Mouse (Mus musculus): ENCODE measurements around the gene Sptssb. TPM values are rescaled to one million over a fixed set of nuclear protein-coding genes. Genes with fewer than 3 reads are reported as not detected.

Sptssb gene
- polyA plus RNA-seq (2012; rRNA removed), result 0.18 TPM in 1 of 2 replicates, not detected in the other

DNA sequence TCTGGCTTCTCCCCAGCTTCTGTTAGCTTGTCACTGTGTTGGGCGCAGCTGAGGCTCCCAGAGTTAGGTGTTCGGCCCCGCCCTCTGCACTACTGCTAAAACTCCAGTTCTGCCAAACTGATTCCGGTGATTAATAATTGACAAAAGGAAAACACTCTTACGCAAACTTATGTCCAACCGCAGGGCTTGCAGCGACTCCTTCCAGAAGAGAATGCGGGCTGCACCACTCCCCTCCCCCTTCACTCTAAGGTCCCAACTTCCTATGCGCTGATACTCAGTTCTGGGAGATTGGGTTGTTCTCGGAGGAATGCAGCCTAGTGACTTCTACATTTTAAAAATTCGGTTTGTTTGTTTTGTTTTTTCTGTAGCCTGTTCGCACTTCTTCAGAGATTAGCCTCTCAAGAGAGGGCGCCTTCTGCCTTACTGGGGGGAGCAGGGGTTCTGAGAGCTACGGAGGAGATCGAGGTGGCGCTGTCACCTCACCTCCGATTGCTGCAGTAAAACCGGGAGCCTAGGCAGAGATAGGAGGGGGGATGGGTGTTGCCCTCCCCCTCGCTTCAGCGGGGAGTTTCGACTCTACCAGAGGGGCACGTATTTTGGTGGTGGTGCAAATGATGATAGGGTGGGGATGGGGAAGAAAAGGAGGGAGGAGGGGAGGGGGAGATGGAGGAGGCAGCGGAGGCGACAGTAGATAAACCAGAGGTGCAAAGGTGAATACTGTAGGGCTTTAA is at the start of gene Sptssb:
Gene Sptssb (minus strand): TSS at position 83 of the 731 bp plus-strand sequence.
- no peak for DNase-seq (ENCODE audit: low read depth)

DNA sequence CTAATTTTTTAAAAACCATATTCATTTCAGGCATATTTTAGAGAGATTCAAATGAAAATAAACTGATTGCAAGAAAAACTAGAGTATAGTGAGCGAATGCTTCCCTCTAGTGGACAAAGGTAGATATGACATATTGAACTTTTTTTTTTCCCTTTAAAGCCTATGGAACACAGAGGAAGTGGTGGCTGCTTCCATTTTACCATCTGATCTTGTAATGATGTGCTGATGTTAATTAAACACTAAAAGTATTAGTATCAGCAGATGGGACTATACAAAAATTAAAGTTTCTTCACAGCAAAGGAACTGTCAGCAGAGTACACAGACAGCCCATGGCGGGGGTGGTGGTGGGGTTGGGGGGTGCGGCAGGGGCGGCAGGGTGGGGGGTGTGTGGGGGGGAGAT is 48.3 kb upstream of the Sptssb start:
- no peak for DNase-seq (ENCODE audit: low read depth)

DNA sequence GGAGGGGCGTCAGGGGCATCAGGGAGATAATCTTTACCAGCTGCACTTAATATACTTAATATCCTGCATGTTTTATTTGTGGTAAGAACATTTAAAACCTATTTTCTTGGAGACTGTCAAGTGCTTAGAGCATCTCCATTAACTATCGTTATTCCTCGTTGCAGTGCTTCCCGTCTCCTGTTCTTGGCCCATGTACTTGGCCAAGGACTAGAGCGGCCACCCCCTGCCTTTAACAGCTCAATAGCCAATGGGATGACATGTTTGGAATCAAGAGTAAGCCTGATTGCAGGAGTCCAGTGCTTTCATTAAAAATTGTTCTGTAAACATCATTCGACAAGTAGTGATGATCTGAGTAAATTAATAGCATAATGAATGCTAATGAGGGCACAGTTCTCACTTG is 47.8 kb upstream of the Sptssb start:
- DNase-seq (ENCODE audit: low read depth), result no peak

DNA sequence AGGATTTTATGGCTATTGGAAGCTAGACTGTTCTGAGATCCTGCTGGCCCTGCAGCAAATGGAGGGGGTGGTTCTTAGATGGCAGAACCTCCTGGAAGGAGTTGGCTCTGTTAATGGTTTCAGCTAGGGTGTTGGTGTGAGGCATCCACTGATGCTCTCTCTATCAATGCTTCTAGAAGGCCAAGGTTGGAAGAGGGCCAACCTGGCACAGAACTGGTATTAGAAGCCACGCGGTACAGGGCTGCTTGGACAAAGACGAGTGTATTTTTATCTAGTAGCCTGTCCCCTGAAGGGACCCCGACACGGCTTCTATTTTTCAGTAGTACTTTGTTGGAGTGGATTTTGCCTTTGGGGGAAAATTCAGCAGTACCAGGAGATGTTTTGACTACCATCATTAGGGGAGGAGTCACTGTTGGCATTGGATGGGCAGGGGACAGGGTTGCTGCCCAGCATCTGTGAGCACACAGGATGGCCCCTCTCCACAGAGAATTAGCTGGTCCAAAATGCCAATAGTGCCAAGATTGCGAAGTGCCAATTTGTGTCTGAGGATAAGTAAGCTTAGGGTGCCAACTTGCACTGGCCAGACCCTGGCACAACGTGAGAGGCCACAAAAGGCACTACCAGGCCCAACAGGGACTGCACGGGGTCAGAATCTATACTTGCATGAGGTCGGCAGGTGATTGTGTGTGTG is 43.2 kb upstream of the Sptssb start:
- DNase-seq (ENCODE audit: low read depth), result no peak

DNA sequence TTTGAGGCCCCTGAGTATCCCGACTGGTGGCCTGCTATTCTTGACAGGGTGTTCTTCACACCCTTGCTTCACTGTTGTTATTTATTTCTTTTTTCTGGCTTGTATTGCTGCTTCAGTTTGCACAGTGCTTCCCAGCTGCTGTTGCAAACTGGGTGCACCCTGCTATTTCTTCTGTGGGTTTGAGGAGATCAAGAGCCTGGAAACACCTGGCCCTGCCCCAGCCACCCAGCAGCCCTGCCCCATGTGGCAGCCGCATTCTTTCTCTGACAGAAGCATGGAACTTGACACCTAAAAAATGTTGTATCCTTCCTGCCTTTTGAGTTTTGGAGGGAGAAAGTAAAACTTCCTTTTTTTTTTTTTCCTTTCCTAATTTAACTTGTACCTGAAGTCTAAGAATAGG is 42.6 kb upstream of the Sptssb start:
- no peak for DNase-seq (ENCODE audit: low read depth)

DNA sequence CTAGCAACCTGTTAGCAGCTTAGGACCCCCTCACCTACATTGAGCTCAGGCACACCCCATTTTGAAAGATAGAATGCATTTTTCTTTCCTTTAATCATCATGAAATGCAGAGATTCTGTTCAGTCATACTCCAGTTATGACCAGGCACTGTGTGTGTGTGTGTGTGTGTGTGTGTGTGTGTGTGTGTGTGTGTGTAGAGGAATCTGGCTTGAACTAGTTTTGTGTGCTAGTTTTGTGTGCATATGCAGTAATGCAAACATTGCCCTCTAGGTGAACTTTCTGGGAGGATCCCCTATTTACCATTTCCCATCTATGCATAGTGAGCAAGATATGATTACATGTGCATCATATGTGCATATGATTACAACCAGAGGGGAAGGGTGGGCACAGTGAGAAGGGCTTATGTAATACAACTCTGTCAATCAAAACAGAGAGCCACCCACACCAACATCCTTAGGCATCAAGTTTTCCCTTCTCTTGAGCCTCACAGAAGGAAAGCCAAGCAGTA is 42.2 kb upstream of the Sptssb start:
- no peak for DNase-seq (ENCODE audit: low read depth)

DNA sequence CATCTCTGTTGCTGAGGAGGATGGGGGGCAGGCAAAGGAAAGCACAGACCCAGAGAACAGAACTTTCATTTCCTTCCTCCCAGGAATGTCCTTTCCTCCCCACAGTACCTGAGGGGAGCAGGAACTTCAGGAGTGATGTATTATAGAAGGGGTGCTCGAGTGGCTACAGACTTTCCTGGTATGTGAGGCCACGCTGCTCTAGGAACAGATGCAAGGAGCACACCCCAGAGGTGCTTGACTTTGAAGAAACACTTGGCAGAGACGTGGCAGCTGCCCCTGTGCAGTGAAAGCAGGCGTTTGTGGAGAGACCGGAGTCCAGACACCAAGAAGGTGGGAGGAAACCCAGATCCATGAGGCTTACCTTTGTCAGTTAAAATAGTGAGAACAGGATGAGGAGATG is 40.6 kb upstream of the Sptssb start:
- no peak for DNase-seq (ENCODE audit: low read depth)

DNA sequence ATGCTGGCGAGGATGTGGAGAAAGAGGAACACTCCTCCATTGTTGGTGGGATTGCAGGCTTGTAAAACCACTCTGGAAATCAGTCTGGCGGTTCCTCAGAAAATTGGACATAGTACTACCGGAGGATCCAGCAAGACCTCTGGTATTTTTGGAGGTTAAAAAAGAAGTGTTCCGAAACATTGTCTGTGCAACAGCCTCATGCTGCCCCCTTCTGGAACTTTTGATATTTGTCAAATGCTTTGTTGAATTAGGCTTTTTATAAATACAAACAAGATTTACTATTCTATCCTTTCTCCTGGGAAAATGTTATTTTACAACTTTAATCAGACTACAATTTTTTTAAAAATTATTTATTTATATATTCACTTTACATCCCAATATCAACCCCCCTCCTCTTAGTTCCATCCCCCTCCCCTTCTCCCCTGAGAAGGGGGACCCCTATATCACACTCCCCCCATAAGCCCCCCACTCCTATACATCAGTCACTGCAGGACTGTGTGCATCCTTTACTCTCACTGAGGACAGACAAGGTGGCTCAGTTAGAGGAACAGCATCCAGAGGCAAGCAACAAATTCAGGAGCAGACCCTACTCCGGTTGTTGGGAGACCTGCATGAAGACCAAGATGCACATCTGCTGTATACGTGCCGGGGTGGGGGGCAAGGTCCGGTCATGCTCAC is 38.3 kb upstream of the Sptssb start:
- no peak for DNase-seq (ENCODE audit: low read depth)

DNA sequence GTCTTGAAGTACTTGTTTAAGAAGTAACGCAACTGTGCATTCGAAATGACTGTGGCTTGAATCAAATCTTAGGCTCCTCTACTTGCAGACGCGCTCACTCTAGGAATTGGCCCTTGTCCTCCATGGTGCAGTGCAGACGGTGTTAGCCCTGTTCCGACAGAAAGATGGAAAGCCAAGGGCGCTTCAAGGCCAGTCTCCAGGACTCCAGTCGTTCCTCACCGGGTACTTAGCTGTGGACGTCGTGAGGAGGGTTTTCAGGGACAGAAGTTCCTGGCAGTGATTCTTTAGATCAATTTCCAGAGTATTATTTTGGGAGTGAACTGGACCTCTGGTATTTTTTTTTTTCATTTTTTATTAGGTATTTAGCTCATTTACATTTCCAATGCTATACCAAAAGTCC is 35.8 kb upstream of the Sptssb start:
- no peak for DNase-seq (ENCODE audit: low read depth)

DNA sequence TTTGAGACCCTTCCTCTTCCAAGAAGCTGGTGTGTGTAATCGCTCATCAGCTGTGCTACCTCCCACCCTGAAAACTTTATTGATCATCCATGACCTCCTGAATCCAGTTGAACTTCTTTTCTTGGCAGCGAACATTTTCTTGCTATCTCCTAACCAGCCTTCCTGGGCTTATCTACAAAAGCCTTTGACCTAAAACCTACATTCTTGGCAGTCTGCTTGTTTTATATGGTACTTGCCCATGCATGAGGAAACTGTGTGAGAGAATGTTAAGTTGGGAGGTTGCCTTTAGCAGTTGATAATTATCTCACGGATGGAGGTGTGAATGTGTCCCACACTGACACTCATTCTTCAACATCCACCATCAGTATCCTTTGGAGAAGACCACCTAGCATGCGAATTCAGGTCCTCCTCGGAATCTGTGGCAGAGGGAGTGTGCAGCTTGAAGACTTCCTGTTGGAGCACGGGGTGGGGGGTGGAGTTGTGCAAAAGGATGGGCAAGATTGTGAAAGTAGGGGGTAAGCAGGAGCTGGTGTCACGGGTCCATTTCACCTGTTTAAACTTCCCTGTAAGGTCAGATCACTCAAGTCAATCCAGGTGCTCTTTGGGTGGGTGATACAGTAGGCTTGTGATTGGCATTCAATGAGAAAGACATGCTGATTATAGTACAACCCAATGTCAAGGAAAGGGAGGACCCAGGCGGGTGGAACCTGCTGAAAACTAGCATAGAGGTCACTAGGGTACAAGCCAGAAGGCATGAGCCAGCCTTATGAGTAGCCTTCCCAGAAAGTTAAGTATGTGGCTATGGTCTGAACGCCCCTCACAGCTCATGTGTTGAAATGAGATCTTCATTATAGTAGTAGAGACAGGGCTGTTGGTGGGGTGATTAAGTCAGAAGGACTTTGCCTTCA is 32.7 kb upstream of the Sptssb start:
- no peak for DNase-seq (ENCODE audit: low read depth)

DNA sequence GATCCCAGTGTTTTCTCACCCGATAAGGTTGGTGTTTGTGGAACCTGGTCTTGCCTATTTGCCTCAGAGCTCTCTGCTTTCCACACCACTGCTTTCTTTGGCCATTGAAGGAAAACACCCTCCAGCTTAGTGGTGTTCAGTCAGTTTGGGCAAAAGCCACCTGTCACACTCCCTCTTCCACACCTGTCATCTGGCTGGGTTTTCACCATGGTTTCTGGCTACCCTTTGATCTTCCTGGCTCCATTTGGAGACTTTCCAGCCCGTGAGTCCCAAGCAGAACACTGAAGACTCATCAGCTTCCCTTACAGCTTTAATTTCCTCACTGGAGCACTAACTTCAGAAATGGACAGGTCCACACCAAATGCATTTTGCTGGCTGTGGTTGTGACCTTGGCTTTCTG is 26.1 kb upstream of the Sptssb start:
- DNase-seq (ENCODE audit: low read depth), result no peak

DNA sequence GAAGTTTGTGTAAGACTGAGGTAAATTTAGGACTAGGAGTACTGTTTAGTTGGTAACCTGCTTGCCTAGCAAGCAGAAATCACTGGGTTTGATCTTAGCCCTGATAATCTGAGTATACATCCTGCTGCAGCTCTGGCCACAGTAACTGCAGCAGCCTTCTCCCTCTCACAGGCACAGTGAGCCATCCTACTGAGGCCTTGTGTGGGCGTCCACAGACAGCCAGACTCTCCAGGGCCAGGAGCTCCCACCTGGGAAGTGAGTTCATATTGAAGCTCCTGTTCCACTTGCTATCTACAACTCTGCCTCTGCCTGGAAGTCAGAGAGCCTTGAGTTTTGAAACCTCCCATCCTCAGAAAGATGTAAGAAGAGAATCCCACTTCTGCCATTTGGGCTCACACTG is 24.0 kb upstream of the Sptssb start:
- DNase-seq (ENCODE audit: low read depth), result no peak

DNA sequence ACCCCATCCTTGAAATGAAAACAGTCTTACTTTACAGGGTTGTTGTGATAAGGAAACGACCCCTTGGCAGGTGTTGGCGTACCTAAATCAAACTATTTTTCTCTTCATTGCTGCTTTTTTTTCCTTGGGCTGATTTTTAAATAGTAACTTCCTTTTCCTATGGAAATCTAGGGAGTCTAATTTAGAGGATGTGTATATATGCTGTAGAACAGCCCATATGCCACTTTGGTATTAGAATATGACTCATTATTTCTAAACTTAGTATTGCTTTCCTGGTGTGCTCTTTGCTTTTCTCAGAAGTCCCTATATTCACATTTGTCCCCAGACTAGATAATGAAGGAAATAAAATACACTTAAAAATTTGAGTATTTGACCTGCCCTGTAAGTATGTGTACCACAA is 17.8 kb upstream of the Sptssb start:
- DNase-seq (ENCODE audit: low read depth), result no peak

DNA sequence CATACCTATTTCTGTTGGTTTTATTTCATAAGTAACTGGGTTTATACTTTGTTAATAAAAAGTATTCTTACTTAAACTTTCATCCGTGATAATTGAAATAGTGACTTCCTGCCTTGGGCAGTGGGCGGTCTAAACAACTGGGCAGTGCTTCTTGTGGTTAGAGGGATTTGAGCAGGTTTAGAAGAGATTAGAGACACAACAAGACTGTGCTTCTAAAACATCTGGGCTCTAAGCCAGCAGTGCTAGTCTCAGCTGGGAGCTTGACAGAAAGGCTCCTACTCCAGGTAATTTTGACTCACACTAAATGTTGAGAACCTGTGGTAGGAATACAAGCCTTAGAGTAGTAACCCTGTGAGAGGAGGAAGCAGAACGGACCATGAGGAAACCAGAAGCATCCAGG is 15.0 kb upstream of the Sptssb start:
- DNase-seq (ENCODE audit: low read depth), result no peak

DNA sequence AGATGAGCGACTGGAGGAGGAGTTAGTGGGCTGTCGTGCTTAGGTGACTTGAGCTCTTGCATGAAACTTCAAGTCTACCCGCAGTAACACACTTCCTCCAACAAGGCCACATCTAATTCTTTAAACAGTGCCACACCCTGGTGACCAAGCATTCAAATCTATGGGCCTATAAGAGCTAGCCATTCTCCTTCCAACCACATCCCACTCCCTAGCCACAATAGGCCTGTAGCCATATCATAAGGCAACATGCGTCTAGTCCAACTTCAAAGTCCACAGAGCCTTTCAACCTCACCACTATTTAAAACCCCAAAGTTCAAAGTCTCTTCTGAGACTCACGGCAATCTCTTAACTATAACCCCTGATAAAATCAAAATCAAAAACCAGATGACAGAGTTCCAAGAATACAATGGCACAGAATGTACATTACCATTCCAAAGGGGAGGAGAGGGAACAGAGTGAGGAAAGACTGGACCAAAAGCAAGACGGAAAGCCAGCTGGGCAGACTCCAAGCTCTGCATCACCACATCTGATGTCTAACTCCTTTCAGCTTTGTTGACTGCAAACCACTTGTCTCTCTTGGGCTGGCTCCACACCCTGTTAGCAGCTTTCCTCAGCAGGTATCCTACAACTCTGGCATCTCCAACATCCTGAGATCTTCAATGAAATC is 13.1 kb upstream of the Sptssb start:
- DNase-seq (ENCODE audit: low read depth), result no peak

DNA sequence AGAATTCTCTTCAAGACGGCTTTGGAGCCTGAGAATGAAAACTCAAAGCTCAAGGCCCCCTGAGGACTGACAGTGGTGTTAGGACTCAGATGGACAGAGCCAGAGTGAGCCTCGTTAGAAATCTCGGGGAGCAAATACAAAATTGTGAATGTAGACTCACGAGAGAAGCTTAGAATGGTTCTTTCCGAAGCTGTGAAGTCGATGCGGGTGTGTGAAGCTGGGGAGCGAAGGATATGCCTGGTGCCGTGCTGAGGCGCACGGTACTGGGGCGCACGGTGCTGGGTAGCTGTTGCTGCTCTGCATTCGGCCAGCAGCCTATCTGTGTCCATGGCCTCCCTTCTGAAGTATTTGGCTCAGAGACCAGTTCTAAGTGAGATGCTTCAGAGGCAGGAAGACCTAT is 11.4 kb upstream of the Sptssb start:
- DNase-seq (ENCODE audit: low read depth), result no peak

DNA sequence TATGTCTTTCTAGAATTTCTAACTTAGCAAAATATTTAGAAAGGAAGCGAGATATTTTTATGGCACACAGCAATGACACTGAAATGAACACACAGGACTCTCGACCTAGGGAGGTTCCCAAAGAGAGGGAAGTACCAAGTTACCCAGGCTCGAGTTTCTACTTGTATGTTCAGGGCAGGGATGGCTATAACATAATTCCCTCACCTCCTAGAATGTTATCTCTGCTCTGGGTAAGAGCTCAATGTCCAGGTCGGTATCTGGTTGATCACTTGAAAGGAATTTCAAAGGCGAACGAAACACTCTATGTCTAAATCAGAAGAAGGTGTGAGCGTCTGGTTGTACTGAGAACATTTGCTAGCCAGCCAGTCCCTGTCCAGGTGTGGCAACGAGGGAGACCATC is 10.0 kb upstream of the Sptssb start:
- no peak for DNase-seq (ENCODE audit: low read depth)

DNA sequence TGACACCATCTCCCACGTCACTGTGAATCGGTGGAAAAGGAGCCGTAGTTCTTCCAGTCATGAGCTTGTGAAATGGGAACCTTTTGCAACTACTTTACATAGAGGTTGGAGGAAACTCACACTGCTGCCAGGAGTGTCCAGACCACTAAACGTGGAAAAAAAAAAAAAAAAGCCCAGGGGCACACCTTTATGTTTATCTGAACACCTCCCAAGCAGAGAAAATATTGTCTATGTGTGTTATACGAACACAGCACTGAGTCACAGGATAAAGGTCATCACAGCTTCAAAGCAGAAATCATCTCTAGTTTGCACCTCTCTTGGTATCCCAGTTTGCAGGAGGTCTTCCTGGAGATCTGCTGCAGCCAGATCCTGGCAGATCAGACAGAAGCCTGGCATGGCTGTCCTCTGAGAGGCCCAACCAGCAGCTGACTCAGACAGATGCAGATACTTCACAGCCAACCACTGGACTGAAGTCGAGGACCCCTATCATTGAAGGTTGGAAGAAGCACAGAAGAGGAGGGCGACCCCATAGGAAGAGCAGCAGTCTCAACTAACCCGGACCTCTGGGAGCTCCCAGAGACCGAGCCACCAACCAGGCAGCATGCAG is 2.2 kb upstream of the Sptssb start:
- no peak for DNase-seq (ENCODE audit: low read depth)

DNA sequence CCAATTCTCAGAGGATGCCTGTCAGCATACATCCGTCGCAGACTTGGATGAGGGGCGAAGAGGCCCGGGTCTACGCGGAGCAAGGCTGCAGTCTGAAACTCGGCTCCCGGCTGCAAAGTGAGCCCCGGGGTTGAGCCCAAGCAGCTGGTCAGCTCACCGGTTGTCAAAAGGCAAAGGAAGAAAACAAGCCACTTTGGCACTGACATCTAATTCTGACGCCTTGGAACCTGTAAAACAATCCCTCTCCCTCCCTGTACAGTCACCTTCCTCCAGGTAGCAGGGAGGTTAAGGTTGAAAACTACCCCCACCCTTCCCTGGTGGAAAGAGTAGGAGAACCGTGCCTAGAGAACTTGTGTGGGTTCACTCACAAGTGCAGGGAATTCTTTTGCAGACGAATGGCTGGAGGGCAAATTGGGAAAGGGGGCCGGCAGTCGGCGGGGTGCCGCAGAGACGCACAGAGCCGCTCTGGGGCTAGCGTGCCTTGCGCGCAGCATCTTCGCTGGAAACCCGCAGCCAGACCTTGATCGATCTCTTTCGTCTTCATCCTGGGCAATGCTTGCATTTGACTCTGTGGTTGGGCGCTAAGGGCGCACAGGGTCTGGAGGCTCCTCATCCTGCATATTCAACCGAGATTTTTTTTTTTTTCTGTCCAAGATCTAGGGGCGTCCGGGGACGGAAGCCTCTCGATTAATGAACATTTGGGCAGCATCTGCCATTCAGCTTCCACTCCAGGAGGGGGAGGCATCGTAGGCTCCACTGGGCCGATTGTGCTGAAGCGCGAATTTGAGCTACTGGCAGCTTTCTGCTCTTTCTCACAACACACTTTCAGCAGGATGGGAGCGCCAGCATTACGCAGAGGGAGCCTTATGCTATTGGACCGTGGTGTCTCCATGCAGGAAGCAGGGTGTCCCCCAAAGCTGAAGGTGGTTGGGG is 1.1 kb upstream of the Sptssb start:
- no peak for DNase-seq (ENCODE audit: low read depth)

DNA sequence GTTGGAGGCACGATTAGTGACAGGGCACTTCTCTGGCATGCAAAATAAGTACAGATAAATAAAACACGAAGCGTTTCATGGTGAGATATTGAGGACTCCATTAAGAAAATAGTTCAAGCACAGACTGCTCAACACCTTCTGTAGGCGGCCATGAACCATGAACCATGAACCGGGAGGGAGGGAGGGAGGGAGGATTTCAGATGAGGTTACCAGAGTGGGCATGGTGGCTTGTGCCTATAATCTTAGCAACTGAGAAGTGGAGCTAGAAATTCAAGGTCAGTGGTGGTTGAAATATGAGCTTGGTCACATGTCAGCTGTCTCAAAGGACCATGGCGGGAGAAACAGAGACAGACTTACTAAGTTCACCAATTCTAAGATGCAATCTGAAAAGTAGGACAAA is 20.3 kb downstream of the Sptssb start:
- DNase-seq (ENCODE audit: low read depth), result no peak

Data from gonadal fat pad, adult 2 months (tissue).